In the genomic region with DNA sequence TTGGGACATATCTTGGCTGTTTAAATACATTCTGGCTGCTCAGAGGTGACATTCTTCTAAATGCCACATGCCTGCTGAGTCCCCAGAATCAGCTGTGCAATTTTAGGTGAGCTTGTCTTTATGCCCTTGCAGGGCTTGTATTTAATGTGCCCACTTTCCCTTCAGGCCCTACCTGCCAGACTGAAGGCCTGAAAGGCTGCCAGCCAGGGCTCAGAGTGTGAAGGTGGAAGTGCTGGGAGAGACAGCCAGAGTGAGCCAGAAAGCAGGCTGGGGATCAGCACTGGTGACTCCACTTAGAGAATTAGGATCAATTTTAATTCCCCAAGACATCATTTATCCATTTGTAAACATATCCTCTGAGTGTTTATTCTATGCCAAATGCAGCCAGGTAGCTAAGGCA, we compare ENCODE assay signal across 18 mouse cellular contexts.
"Had no signal": no experiment of that assay in that cellular context is flagged by ENCODE, and none has a peak within 500 bp of the region (broad histone marks: within the 10 kb centered on the region; RNA-seq: fewer than 3 reads in every experiment).

No protein-coding gene starts in this region.

- DNase-seq: lung, adult 18-20 months; lung, embryonic 14.5 days; lung, postnatal 10 days; lung, postnatal 4 days; midbrain, embryonic 14.5 days; retina, postnatal 1 day; right cerebral cortex, adult 18-20 months; right cerebral cortex, postnatal 25 days; right cerebral cortex, postnatal 4 days; spleen, adult 18-20 months; thymus, adult 18-20 months; thymus, postnatal 14 days; thymus, postnatal 36 days had no signal

- H3K27me3 ChIP-seq: midbrain, embryonic 12.5 days; neural tube, embryonic 13.5 days; neural tube, embryonic 15.5 days had no signal

- H3K4me3 ChIP-seq: midbrain, embryonic 10.5 days; midbrain, embryonic 12.5 days; myocyte; neural tube, embryonic 13.5 days; neural tube, embryonic 15.5 days had no signal

- H3K27ac ChIP-seq: midbrain, embryonic 10.5 days; midbrain, embryonic 12.5 days; neural tube, embryonic 13.5 days; neural tube, embryonic 15.5 days had no signal

- H3K4me1 ChIP-seq: midbrain, embryonic 10.5 days; midbrain, embryonic 12.5 days; neural tube, embryonic 13.5 days; neural tube, embryonic 15.5 days had no signal
